Mouse (Mus musculus): Measurements from ENCODE around the gene Alpl. TPM values are rescaled to one million over a fixed set of nuclear protein-coding genes. Genes with fewer than 3 reads are reported as not detected.

The Alpl gene
- total and polyA plus RNA-seq, 3 experiments, result not detected

DNA sequence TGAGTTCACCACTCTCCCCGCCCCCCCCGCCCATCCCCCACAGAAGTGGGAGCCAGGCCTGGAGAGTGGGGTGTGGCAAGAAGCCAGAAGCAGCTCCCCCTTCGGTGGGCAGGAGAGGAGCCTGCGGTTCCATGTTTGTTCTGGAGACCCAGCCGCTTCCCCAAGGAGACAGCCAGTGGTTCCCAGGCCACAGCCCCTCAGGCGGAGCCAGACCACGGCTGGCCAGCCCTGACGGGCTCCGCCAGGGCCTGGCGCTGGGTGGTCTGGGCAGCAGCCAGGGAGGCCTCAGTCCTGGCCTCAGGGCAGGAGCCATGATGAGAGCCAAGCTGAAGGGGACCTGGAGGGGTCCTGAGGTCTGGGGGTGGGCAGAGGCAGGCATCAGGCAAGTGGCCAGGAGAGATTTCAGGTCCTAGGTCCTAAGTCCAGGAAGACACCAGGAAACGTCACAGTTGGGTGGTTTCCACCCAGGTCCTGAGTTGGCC is 59.9 kb downstream of the Alpl start:
- Histone ChIP-seq H3K36me3 (ENCODE audit: control insufficient read depth in 1 of 2, insufficient read depth in 2 of 2, low read length in 2 of 2) (peaks cover 0 to 7% of the 10 kb centered on the region in 2 experiments; a peak in 2 of 4 replicates), H3K27me3 (ENCODE audit: control insufficient read depth in 1 of 2, insufficient read depth in 2 of 2, low read length in 2 of 2) (no peaks in the 10 kb centered on the region), H3K9ac (ENCODE audit: control insufficient read depth, low read depth, low read length, poor library complexity, severe bottlenecking) (no peak overlapping the region), H3K4me3 (ENCODE audit: control insufficient read depth in 1 of 2, insufficient read depth in 1 of 2, low read depth in 2 of 2, low read length in 2 of 2) (no peak overlapping the region), H3K79me2 (ENCODE audit: control insufficient read depth, insufficient read depth, low read length, poor library complexity) (no peaks in the 10 kb centered on the region), H3K4me1 (ENCODE audit: control insufficient read depth in 1 of 2, insufficient read depth in 2 of 2, low read length in 2 of 2) (peaks cover 6 to 18% of the 10 kb centered on the region in 2 experiments), H3K9me3 (replicated peaks; ENCODE audit: insufficient read depth, low read length) (no peaks in the 10 kb centered on the region), H3K27ac (ENCODE audit: control insufficient read depth, low read depth, low read length) (no peak overlapping the region)
- no peak for TF ChIP-seq UBTF (IDR thresholded peaks at IDR 0.05; ENCODE audit: borderline replicate concordance, insufficient read depth, low read depth, low read length)
- TF ChIP-seq MYC (IDR thresholded peaks at IDR 0.05; ENCODE audit: low read depth, low read length), result no peak
- TF ChIP-seq NRF1 (IDR thresholded peaks at IDR 0.05; ENCODE audit: insufficient read depth, low read depth, low read length, poor library complexity, severe bottlenecking), result no peak
- no peak for TF ChIP-seq USF1 (IDR thresholded peaks at IDR 0.05; ENCODE audit: low read depth, low read length)
- TF ChIP-seq CHD2 (IDR thresholded peaks at IDR 0.05; ENCODE audit: low read length), result no peak
- no peak for TF ChIP-seq TCF12 (IDR thresholded peaks at IDR 0.05; ENCODE audit: low read depth, low read length)
- TF ChIP-seq MYB (IDR thresholded peaks at IDR 0.05; ENCODE audit: low read depth, low read length), result no peak
- TF ChIP-seq MXI1 (IDR thresholded peaks at IDR 0.05; ENCODE audit: low read depth, low read length), result no peak
- no peak for TF ChIP-seq ZMIZ1 (IDR thresholded peaks at IDR 0.05; ENCODE audit: low read depth, low read length)
- TF ChIP-seq SMC3 (IDR thresholded peaks at IDR 0.05; ENCODE audit: low read depth, low read length), result no peak
- TF ChIP-seq TAL1 (IDR thresholded peaks at IDR 0.05; ENCODE audit: low read length), result no peak
- TF ChIP-seq KAT2A (conservative IDR thresholded peaks at IDR 0.05; ENCODE audit: low read depth, low read length), result no peak
- TF ChIP-seq ZNF384 (IDR thresholded peaks at IDR 0.05; ENCODE audit: low read depth, low read length), result no peak
- no peak for TF ChIP-seq MEF2A (IDR thresholded peaks at IDR 0.05; ENCODE audit: extremely low read depth, insufficient replicate concordance, low read depth, low read length, poor library complexity, severe bottlenecking)
- TF ChIP-seq GABPA (IDR thresholded peaks at IDR 0.05; ENCODE audit: low read depth, low read length), result no peak
- no peak for TF ChIP-seq RCOR1 (IDR thresholded peaks at IDR 0.05; ENCODE audit: low read depth, low read length)
- TF ChIP-seq E2F4 (IDR thresholded peaks at IDR 0.05; ENCODE audit: borderline replicate concordance, low read depth, low read length), result no peak
- no peak for TF ChIP-seq EP300 (IDR thresholded peaks at IDR 0.05; ENCODE audit: low read depth in 1 of 2, low read length in 2 of 2)
- TF ChIP-seq ELF1 (IDR thresholded peaks at IDR 0.05; ENCODE audit: low read depth, low read length), result no peak
- TF ChIP-seq JUND (IDR thresholded peaks at IDR 0.05; ENCODE audit: low read depth, low read length), result no peak
- DNase-seq (ENCODE audit: low read depth, low spot score), result no peak

DNA sequence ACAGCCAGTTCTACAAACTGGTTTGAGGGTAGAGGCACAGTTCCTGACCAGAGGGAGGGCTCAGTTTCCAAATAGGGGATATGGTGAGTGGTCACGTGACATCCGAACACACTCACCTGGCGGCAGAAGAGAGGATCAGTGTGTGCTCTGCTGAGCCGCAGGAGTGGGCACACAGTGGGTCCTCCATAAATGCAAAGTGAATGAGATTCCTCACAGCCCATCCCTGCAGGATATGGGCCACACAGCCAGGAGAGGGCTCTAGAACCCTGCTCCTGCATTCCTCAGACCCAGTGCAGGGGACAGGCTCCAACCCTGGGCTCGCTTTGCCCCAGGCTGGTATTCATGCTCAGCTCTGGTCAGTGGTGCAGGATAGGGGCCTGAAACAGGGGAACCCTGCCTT is 62.7 kb downstream of the Alpl start:
- H3K36me3 ChIP-seq (ENCODE audit: control insufficient read depth in 1 of 2, insufficient read depth in 2 of 2, low read length in 2 of 2), result no peaks in the 10 kb centered on the region
- H3K4me1 ChIP-seq (ENCODE audit: control insufficient read depth in 1 of 2, insufficient read depth in 2 of 2, low read length in 2 of 2), result no peaks in the 10 kb centered on the region
- TF ChIP-seq USF1 (IDR thresholded peaks at IDR 0.05; ENCODE audit: low read depth, low read length) (0 out of 2 replicates have a peak, but pooled peaks have one; percentile 35), TCF12 (IDR thresholded peaks at IDR 0.05; ENCODE audit: low read depth, low read length) (no peak), TBP (IDR thresholded peaks at IDR 0.05; ENCODE audit: low read depth, low read length) (no peak)
- H3K9me3 ChIP-seq (replicated peaks; ENCODE audit: insufficient read depth, low read length), result no peaks in the 10 kb centered on the region
- no peaks in the 10 kb centered on the region for H3K27me3 ChIP-seq (ENCODE audit: control insufficient read depth in 1 of 2, insufficient read depth in 2 of 2, low read length in 2 of 2)
- no peak overlapping the region for H3K27ac ChIP-seq (ENCODE audit: control insufficient read depth, low read depth, low read length)
- no peak for DNase-seq (ENCODE audit: low read depth, low spot score)
- H3K4me3 ChIP-seq (ENCODE audit: control insufficient read depth in 1 of 2, insufficient read depth in 1 of 2, low read depth in 2 of 2, low read length in 2 of 2), result no peak overlapping the region
- no peaks in the 10 kb centered on the region for H3K79me2 ChIP-seq (ENCODE audit: control insufficient read depth, insufficient read depth, low read length, poor library complexity)
- H3K9ac ChIP-seq (ENCODE audit: control insufficient read depth, low read depth, low read length, poor library complexity, severe bottlenecking), result no peak overlapping the region
